ENCODE assay signal across 19 mouse cellular contexts in the genomic region with DNA sequence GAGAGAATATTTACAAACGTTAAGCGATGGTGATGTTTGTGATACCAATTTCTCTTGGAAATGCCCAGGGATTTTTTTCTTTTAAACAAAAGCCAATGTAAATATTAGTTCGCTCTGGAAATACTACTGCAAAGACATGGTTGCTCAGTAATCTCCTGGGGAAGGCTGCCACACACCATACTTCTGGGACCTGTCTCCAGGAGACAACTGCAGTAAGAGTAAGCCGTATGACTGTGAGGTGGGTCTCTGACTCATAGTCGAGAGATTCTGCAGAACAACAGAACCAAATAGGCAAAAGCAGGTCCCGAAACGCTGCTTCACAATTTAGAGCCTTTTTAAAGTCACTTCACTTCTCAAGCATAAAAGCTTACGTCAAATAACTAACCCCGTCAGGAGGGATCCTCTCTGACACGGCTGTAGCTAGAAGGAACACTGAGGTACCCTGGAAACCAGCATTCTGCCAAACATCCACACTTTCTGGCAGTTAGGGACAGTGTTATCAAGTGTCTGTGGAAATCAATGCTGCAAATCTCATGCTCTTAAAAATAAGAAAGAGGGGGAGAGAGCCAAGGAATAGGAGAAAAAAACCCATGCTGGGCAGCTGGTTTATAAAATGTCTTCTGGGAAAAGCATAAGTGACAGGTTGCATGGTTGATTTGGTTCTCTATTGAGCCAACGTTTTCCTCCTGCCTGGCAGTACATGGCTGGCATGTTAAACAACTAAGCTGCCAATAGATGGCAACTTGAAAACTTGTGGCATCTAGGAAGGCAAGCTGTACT.
A peak's percentile ranks its signal among the peaks of the same experiment; 100 is the strongest.
DNase-seq lines count a peak whose midpoint lies in the region; ATAC-seq lines count a peak whose summit lies in the region.
"Had no signal": no experiment of that assay in that cellular context is flagged by ENCODE, and none has a peak within 500 bp of the region (broad histone marks: within the 10 kb centered on the region; RNA-seq: fewer than 3 reads in every experiment).

No protein-coding gene starts in this region.

- H3K4me3 ChIP-seq in hindbrain, embryonic 14.5 days (replicated peaks; ENCODE audit: low read length) = no peak overlapping the region
- H3K4me3 ChIP-seq in hindbrain, embryonic 10.5 days = no peak overlapping the region
- H3K4me3 ChIP-seq in neural tube, embryonic 14.5 days (ENCODE audit: low read depth, low read length) = no peak overlapping the region
- H3K4me3 ChIP-seq: erythroblast, embryonic 14.5 days; neural tube, embryonic 12.5 days; stomach, embryonic 15.5 days had no signal

- no peaks in the 10 kb centered on the region for H3K27me3 ChIP-seq in hindbrain, embryonic 14.5 days (ENCODE audit: control insufficient read depth, insufficient read depth, low read length)
- H3K27me3 ChIP-seq in hindbrain, embryonic 10.5 days (ENCODE audit: insufficient read depth, poor library complexity, severe bottlenecking) = no peaks in the 10 kb centered on the region
- no peaks in the 10 kb centered on the region for H3K27me3 ChIP-seq in neural tube, embryonic 14.5 days (ENCODE audit: control insufficient read depth, insufficient read depth, low read length)
- H3K27me3 ChIP-seq: neural tube, embryonic 12.5 days; stomach, embryonic 15.5 days had no signal

- no peaks in the 10 kb centered on the region; the same call in 1 of the 2 replicates for H3K4me1 ChIP-seq in hindbrain, embryonic 14.5 days (replicated peaks; ENCODE audit: control insufficient read depth, insufficient read depth, low read length)
- no peaks in the 10 kb centered on the region for H3K4me1 ChIP-seq in hindbrain, embryonic 10.5 days (replicated peaks)
- no peaks in the 10 kb centered on the region for H3K4me1 ChIP-seq in neural tube, embryonic 14.5 days (ENCODE audit: control insufficient read depth, insufficient read depth, low read length)
- H3K4me1 ChIP-seq: neural tube, embryonic 12.5 days; stomach, embryonic 15.5 days had no signal

- H3K9ac ChIP-seq in hindbrain, embryonic 14.5 days = no peak overlapping the region
- no peak overlapping the region for H3K9ac ChIP-seq in neural tube, embryonic 14.5 days (replicated peaks; ENCODE audit: low read depth, low read length)
- H3K9ac ChIP-seq: neural tube, embryonic 12.5 days; stomach, embryonic 15.5 days had no signal

- no peak for DNase-seq in hindbrain, embryonic 14.5 days (ENCODE audit: low spot score)
- DNase-seq in hindbrain, embryonic 10.5 days (ENCODE audit: low spot score) = no peak
- DNase-seq in neural tube, embryonic 10.5 days (ENCODE audit: extremely low spot score, low spot score) = no peak
- DNase-seq in layer of hippocampus, adult 9-11 months = peak; percentile 53
- no peak for DNase-seq in thymus, postnatal 25 days
- DNase-seq: cerebellum, adult 11 months; heart, postnatal 4 days; lung, adult 2 months; lung, postnatal 36 days; right cerebral cortex, postnatal 14 days; thymus, adult 2 months had no signal

- no peak overlapping the region for H3K4me2 ChIP-seq in hindbrain, embryonic 14.5 days (replicated peaks)
- no peak overlapping the region for H3K4me2 ChIP-seq in neural tube, embryonic 14.5 days (ENCODE audit: low read depth, low read length)
- H3K4me2 ChIP-seq: heart, embryonic 11.5 days; neural tube, embryonic 12.5 days; stomach, embryonic 15.5 days had no signal

- WGBS in hindbrain, embryonic 14.5 days = 57% methylated on average over 11 of the region's 11 CpGs
- 79% methylated on average over 11 of the region's 11 CpGs for whole genome bisulfite sequencing in hindbrain, embryonic 10.5 days
- 59% methylated on average over 11 of the region's 11 CpGs for WGBS in neural tube, embryonic 14.5 days

- ATAC-seq in hindbrain, embryonic 14.5 days (ENCODE audit: low FRiP score) = peak; percentile 61; the same call in 1 of the 2 replicates
- peak; percentile 41; the same call in 1 of the 2 replicates for ATAC-seq in neural tube, embryonic 14.5 days (ENCODE audit: low read depth)
- no peak for ATAC-seq in monocyte, adult 5-6 weeks (replicated peaks; ENCODE audit: insufficient number of reproducible peaks, low FRiP score, low TSS enrichment, poor library complexity, severe bottlenecking)
- ATAC-seq: intestine, postnatal 0 days had no signal

- H3K27ac ChIP-seq in hindbrain, embryonic 14.5 days = peak overlapping the region; percentile 54; the same call in 1 of the 2 replicates
- H3K27ac ChIP-seq in hindbrain, embryonic 10.5 days = no peak overlapping the region
- H3K27ac ChIP-seq in neural tube, embryonic 14.5 days (ENCODE audit: low read depth, low read length) = 0 out of 2 replicates have a peak overlapping the region, but pooled peaks have one; percentile 16
- H3K27ac ChIP-seq: kidney, postnatal 0 days; neural tube, embryonic 12.5 days; stomach, embryonic 15.5 days had no signal

- H3K9me3 ChIP-seq in hindbrain, embryonic 14.5 days (ENCODE audit: control insufficient read depth, low read length) = no peaks in the 10 kb centered on the region
- no peaks in the 10 kb centered on the region for H3K9me3 ChIP-seq in hindbrain, embryonic 10.5 days
- no peaks in the 10 kb centered on the region for H3K9me3 ChIP-seq in neural tube, embryonic 14.5 days (ENCODE audit: control insufficient read depth, low read length)
- H3K9me3 ChIP-seq: neural tube, embryonic 12.5 days; stomach, embryonic 15.5 days had no signal

- H3K36me3 ChIP-seq in hindbrain, embryonic 14.5 days (replicated peaks; ENCODE audit: control insufficient read depth, insufficient read depth) = no peaks in the 10 kb centered on the region
- H3K36me3 ChIP-seq in hindbrain, embryonic 10.5 days = no peaks in the 10 kb centered on the region
- no peaks in the 10 kb centered on the region for H3K36me3 ChIP-seq in neural tube, embryonic 14.5 days (ENCODE audit: control insufficient read depth, insufficient read depth, low read length)
- H3K36me3 ChIP-seq: neural tube, embryonic 12.5 days; stomach, embryonic 15.5 days had no signal
